Comparison of ENCODE assay signal across 1 mouse cellular context in the genomic region with DNA sequence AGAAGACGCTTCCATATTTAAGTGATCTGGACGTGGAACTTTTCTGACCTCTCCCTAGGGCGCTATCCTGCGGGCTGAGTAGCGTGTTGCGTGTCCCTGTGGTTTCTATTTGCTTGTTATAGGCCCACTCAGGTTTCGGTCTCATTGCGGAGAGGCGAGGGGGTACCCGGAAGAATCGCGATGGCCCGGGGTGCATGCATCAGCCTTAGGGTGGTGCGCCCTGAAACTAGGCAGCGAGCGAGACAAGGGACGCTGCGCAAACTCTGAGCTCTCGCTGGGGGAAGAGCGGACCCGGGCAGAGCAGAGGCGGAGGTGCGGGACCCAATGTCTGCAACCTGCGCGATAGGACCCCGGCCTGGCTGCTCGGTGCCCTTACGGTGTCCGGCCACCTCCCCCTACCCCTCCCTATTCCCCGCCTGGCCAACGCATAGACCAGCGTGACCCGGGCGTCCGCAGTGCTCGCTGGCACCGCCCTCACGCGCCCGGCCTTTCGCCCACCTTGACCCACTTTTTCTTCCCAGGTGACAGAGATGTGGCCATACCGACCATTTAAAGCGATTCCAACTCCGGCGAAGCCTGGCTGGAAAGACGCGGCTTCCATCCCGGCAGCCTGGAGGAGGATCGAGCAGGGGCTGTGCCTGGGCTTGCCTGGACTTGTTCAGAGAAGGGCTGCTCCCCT.
TF ChIP-seq lines count a peak whose summit lies in the region.

No protein-coding gene starts in this region.

TF ChIP-seq in CH12.LX, 34 proteins besides CTCF, POLR2A, EP300 and RAD21 (continued from another document):
- no peak for TF ChIP-seq PAX5 (IDR thresholded peaks at IDR 0.05; ENCODE audit: low read length)
- TF ChIP-seq POLR2AphosphoS2 (IDR thresholded peaks at IDR 0.05; ENCODE audit: low read depth, low read length): no peak
- peak; percentile 43; the same call in 1 of the 2 replicates for TF ChIP-seq MAX (IDR thresholded peaks at IDR 0.05; ENCODE audit: low read length)
- TF ChIP-seq ZMIZ1 (IDR thresholded peaks at IDR 0.05; ENCODE audit: low read depth, low read length): 0 out of 2 replicates have a peak, but pooled peaks have one; percentile 18
